Mouse (Mus musculus): ENCODE measurements at regions not wholly inside any gene's neighbourhood (a gene's known extent, or its start where the extent isn't known, plus 50 kb on each side); places are given as distances from the start of the nearest gene placed in this dataset.

DNA sequence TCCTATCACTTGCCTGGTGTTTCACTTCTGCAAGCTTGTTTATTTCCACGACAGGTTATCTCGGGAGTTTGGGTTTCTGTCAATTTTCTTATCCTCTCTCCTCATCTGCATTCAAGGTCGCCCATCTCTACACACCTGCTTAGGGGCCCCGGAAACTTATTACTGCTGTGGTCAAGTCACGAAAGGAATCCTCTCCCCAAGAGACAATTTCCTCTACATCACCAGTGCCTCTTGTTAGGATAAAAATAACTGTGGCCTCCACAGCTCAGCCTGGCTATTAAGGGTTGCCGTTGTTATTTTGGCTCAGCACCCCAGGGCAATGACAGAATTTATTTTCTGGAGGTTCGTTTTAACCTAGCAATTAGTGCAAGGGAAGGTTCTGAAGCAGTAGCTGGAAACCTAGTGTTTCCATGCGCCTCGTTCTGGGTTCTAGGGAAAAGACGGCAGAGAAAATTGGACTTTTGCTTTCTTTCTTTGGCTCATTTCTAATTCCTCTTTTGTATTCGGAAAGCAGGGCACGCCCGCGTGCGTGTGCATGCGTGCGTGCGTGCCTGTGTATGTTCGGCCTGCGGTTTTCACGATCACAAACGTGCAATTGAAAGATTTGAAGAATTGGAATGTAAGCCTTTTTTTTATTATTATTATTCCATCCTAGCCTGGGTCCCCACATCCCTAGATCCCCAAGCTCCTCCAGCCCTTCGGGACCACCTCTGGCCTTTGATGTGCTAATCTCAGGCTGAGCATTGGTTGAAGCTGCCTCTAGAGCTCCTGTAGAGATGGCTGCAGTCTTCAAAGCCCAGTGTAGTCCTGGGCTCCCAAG lies 147.1 kb upstream of the Jarid2 start:
- no peak for DNase-seq

- DNase-seq = no peak
Observed at GRCm38 (mm10) chr13:44582767-44583085, 146.5 kb upstream of the Jarid2 start.

GRCm38 (mm10) chr13:44583614-44584013 lies 145.7 kb upstream of the Jarid2 start:
- no peak for DNase-seq

- no peak for DNase-seq
Observed at GRCm38 (mm10) chr13:44584151-44584550, 145.1 kb upstream of the Jarid2 start.

DNA sequence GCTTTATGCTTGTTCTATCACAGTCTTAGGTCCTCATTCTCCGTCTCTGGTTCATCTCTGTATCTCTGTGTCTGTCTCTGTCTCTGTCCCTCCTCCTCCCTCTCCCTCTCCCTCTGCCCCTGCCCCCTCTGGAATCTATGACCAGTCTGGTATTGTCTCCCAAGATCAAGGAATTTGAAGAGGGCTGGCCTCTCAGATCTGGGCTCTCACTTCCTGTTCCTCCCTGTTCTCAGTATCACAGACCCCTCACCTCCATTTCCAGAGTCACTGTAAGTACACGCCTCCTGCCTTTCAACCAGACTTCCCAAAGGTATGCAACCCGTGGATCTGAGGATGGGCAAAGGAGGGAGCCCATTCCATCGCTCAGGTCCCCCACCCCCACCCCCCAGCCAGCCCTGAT lies 144.7 kb upstream of the Jarid2 start:
- no peak for DNase-seq

DNA sequence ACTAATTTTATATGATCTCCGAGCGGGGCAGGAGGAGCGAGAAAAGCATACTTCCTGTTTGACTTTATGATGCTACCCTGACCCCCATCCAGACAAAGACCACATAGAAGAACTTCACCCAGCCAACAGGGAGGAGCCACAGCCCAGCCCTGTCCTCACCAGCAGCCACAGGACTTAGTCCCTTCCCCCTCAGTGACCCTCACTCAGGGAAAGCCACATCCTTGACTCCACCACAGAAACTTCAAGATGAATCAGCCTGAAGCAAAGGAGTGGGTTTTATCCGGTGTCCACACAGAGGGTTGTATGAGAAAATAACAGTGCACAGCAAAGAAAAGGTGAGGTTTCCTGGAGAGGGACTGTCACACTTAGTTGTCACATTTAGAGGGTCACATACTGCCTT lies 141.4 kb upstream of the Jarid2 start:
- no peak for DNase-seq

DNA sequence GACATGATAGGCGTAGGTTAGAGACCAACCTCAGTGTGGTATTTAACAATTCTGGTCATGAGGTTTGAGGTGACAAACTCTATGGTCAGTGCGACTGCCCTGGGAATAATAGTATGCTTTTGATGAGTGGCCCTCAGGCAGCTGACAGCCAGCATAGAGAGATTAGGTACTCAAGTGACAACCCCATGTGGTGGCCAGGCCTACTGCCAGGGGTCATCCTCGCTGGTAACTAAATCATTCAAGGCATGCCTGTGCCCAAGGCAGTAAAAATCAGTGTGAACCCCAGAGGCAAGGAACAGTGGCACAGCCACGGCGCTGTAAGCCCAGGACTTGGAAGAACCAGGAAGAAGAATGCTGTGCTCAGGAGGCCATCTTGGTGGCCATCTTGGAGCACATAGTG lies 134.6 kb upstream of the Jarid2 start:
- no peak for DNase-seq

GRCm38 (mm10) chr13:44597666-44598065 lies 131.6 kb upstream of the Jarid2 start:
- DNase-seq = no peak

DNA sequence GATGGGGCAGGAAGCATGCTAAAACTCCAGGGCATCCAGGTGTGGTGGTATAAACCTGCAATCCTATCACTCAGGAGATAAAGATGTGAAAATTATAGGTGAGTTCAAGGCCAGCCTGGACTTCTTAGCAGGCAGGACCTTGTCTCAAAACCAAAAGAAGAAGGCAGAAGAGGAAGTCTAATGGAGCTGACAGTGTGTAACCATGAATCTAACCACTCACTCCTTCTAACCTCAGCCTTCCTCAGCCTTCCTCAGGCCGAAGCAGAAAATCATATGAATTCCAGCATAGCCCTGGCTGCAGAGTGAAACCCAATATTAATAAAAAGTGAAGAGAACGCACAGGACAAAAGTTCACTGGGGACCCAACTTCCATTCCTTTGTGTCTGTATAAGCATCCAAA lies 128.2 kb upstream of the Jarid2 start:
- no peak for DNase-seq

DNA sequence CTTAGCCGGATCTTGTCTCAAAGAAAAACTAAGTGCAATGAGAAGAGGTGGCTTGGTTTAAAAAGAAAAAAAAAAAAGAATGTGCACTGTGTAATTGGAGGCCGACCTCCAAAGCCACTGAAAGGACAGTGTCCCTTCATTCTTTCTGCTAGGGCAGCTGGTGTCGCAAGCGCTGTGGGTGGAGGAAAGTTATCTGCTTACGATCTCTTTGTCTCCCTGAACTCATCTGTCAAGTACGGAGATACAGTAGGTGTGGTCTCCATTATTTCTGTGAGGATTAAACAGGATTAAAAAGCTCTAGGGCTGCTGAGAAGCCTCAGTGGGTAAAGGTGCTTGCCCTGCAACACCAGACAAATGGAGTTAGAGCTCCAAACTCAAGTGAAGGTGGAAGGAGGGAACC lies 126.6 kb upstream of the Jarid2 start:
- no peak for DNase-seq

GRCm38 (mm10) chr13:44607316-44608285 lies 121.7 kb upstream of the Jarid2 start:
- DNase-seq = no peak

DNA sequence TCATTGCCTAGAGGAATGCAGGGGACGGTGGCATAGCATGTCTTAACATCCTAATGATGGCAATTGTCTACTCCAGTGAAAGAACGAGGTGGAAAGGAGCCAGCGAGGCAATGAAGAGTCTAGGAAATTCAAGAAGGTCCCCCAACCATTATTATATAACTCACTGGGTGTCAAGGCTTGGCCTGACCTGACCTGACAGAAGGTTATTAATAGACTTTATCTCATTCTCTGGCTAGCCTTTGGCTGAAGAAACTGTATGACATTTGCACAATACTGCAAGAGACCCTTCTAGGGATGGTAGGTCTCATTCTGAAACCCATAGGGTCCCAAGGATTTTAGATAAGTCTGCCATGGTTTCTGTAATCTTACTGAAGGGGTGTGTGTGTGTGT lies 121.0 kb upstream of the Jarid2 start:
- DNase-seq = no peak

DNA sequence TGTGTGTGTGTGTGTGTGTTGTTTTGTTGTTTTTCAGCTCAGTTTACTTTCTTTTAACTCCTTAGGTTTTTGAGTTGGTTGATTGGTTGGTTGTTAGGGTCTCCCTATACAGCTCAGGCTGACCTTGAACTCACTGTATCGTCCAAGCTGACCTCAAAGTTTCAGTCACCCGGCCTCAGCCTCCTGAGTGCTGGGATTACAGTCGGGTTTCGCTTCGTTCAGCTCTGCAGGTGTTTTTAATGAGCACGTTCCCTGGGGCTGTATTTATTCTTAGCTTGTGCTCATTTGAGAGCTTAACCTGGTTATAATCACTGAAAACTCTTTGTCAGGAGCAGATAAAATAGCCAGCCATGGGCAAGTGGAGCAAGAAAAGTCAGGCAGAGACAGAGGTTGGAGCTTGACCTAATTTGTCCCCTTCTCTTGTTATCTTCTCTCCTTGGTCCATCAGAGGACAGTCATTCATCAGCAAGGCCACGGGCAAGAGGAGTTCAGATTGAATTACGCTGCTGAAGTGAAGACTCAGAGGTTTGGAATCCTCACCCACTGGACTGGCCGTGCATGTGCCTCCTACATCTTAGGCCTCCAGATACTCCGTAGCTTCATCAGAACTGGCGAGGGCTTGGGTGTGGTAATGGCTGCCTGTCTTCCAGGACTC lies 120.5 kb upstream of the Jarid2 start:
- DNase-seq = peak in 1 of 2 experiments; percentile 10

- DNase-seq = no peak
Observed at GRCm38 (mm10) chr13:44609606-44610005, 119.7 kb upstream of the Jarid2 start.

GRCm38 (mm10) chr13:44615696-44616095 lies 113.6 kb upstream of the Jarid2 start:
- no peak for DNase-seq

- no peak for DNase-seq
Observed at GRCm38 (mm10) chr13:44618368-44618767, 110.9 kb upstream of the Jarid2 start.

- DNase-seq = peak; percentile 24 to 42
Observed at GRCm38 (mm10) chr13:44622661-44623355, 106.5 kb upstream of the Jarid2 start.

DNA sequence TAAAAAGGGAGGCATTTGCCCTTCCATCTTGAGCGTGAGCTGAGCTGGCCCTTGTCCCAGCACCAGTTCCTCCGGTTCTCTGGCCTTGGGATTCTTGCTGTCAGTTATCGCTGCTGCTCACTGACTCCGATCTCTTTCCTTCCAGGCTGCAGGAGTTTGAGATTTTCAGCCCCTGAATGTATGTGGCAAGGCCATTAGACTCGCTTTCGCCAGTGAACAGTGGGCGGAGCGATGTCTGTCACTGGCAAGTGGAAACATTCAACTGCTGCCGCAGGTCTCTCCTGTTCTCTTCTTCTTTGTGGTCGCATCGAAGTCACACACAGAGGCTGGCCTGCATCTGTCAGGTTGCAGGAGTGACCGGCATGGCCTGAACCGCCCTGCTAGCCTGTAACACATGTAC lies 104.6 kb upstream of the Jarid2 start:
- no peak for DNase-seq

DNA sequence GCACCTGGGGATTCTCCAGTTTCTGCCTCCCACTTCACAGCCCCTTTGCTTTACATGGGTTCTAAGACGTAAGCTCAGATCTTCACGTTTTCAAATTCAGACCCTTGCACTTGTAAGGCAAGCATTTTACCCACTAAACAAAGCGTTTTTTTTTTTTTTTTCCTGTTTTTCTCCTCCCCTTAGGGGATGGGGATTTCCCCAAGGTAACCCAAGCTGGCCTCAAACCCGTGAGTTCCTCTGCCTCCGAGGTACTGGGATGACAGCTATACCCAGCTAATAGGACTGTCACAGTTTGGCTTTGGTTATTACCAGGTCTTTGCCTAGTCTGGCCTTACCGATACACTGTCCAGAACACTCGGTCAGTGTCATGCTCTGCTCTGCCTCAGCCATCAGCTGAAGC lies 103.5 kb upstream of the Jarid2 start:
- no peak for DNase-seq

GRCm38 (mm10) chr13:44626806-44627205 lies 102.5 kb upstream of the Jarid2 start:
- DNase-seq = no peak

- no peak for DNase-seq
Observed at GRCm38 (mm10) chr13:44630061-44630460, 99.2 kb upstream of the Jarid2 start.

DNA sequence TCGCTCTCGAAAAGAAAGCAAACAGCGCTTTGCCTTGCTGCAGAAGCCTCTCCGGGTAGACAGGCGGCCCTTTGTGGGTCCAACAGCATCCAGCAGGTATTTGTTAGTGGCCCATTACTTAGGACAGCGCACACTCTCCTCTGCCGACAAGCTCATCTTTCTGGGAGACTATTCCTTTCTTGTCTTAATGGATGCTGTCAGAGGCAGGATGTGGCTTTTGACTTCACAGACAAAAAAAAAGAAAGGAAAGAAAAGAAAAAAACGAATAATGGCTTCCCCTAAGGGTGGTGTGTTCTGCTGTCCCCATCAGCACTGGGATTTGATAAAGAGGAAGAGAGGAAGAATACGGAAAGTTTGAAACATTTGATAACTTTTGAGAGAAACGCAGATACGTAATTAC lies 94.7 kb upstream of the Jarid2 start:
- DNase-seq = no peak

Measured in cerebellum, adult 18-20 months (tissue).